Mouse (Mus musculus): ENCODE measurements at regions not wholly inside any gene's neighbourhood (a gene's known extent, or its start where the extent isn't known, plus 50 kb on each side); places are given as distances from the start of the nearest gene placed in this dataset.

GRCm38 (mm10) chr10:99473758-99474157 lies 210.7 kb downstream of the Dusp6 start:
- Histone ChIP-seq H3K27me3 (ENCODE audit: control insufficient read depth, insufficient read depth, low read depth, low read length) (no peaks in the 10 kb centered on the region), H3K4me3 (ENCODE audit: low read length) (no peak overlapping the region), H3K4me2 (ENCODE audit: low read depth, low read length) (no peak overlapping the region), H3K9ac (ENCODE audit: low read length) (no peak overlapping the region), H3K36me3 (ENCODE audit: control insufficient read depth, insufficient read depth, low read length) (no peaks in the 10 kb centered on the region), H3K27ac (ENCODE audit: low read length) (no peak overlapping the region), H3K9me3 (ENCODE audit: control insufficient read depth, low read length) (no peaks in the 10 kb centered on the region), H3K4me1 (replicated peaks; ENCODE audit: control insufficient read depth, insufficient read depth, low read length) (no peaks in the 10 kb centered on the region)
- no peak for ATAC-seq (ENCODE audit: low read depth)
- 83% methylated on average over 9 of the region's 9 CpGs for WGBS

GRCm38 (mm10) chr10:99474546-99474945 lies 211.5 kb downstream of the Dusp6 start:
- no peak overlapping the region for H3K4me3 ChIP-seq (ENCODE audit: low read length)
- no peak overlapping the region for H3K4me2 ChIP-seq (ENCODE audit: low read depth, low read length)
- no peak overlapping the region for H3K27ac ChIP-seq (ENCODE audit: low read length)
- H3K4me1 ChIP-seq (replicated peaks; ENCODE audit: control insufficient read depth, insufficient read depth, low read length): no peaks in the 10 kb centered on the region
- no peaks in the 10 kb centered on the region for H3K36me3 ChIP-seq (ENCODE audit: control insufficient read depth, insufficient read depth, low read length)
- H3K27me3 ChIP-seq (ENCODE audit: control insufficient read depth, insufficient read depth, low read depth, low read length): no peaks in the 10 kb centered on the region
- no peaks in the 10 kb centered on the region for H3K9me3 ChIP-seq (ENCODE audit: control insufficient read depth, low read length)
- WGBS: 78% methylated on average over 8 of the region's 8 CpGs
- H3K9ac ChIP-seq (ENCODE audit: low read length): no peak overlapping the region
- ATAC-seq (ENCODE audit: low read depth): no peak

GRCm38 (mm10) chr10:99476214-99476613 lies 213.2 kb downstream of the Dusp6 start:
- no peak overlapping the region for H3K4me2 ChIP-seq (ENCODE audit: low read depth, low read length)
- H3K4me1 ChIP-seq (replicated peaks; ENCODE audit: control insufficient read depth, insufficient read depth, low read length): no peaks in the 10 kb centered on the region
- H3K27ac ChIP-seq (ENCODE audit: low read length): no peak overlapping the region
- H3K4me3 ChIP-seq (ENCODE audit: low read length): no peak overlapping the region
- H3K9me3 ChIP-seq (ENCODE audit: control insufficient read depth, low read length): no peaks in the 10 kb centered on the region
- no peak for ATAC-seq (ENCODE audit: low read depth)
- H3K27me3 ChIP-seq (ENCODE audit: control insufficient read depth, insufficient read depth, low read depth, low read length): no peaks in the 10 kb centered on the region
- H3K36me3 ChIP-seq (ENCODE audit: control insufficient read depth, insufficient read depth, low read length): no peaks in the 10 kb centered on the region
- no peak overlapping the region for H3K9ac ChIP-seq (ENCODE audit: low read length)
- 65% methylated on average over 7 of the region's 7 CpGs for WGBS

- Histone ChIP-seq H3K4me2 (ENCODE audit: low read depth, low read length) (no peak overlapping the region), H3K4me1 (replicated peaks; ENCODE audit: control insufficient read depth, insufficient read depth, low read length) (no peaks in the 10 kb centered on the region), H3K27ac (ENCODE audit: low read length) (no peak overlapping the region), H3K9ac (ENCODE audit: low read length) (no peak overlapping the region), H3K36me3 (ENCODE audit: control insufficient read depth, insufficient read depth, low read length) (no peaks in the 10 kb centered on the region), H3K27me3 (ENCODE audit: control insufficient read depth, insufficient read depth, low read depth, low read length) (no peaks in the 10 kb centered on the region), H3K9me3 (ENCODE audit: control insufficient read depth, low read length) (no peaks in the 10 kb centered on the region), H3K4me3 (ENCODE audit: low read length) (no peak overlapping the region)
- ATAC-seq (ENCODE audit: low read depth): no peak
- 77% methylated on average over 7 of the region's 7 CpGs for WGBS
Observed at GRCm38 (mm10) chr10:99476776-99477175, 213.7 kb downstream of the Dusp6 start.

- no peak overlapping the region for H3K4me2 ChIP-seq (ENCODE audit: low read depth, low read length)
- ATAC-seq (ENCODE audit: low read depth): no peak
- no peaks in the 10 kb centered on the region for H3K4me1 ChIP-seq (replicated peaks; ENCODE audit: control insufficient read depth, insufficient read depth, low read length)
- H3K27ac ChIP-seq (ENCODE audit: low read length): no peak overlapping the region
- H3K9ac ChIP-seq (ENCODE audit: low read length): no peak overlapping the region
- H3K4me3 ChIP-seq (ENCODE audit: low read length): no peak overlapping the region
- no peaks in the 10 kb centered on the region for H3K27me3 ChIP-seq (ENCODE audit: control insufficient read depth, insufficient read depth, low read depth, low read length)
- 80% methylated on average over 4 of the region's 4 CpGs for WGBS
- H3K9me3 ChIP-seq (ENCODE audit: control insufficient read depth, low read length): no peaks in the 10 kb centered on the region
- no peaks in the 10 kb centered on the region for H3K36me3 ChIP-seq (ENCODE audit: control insufficient read depth, insufficient read depth, low read length)
Observed at GRCm38 (mm10) chr10:99480573-99480972, 217.5 kb downstream of the Dusp6 start.

GRCm38 (mm10) chr10:99482009-99482408 lies 219.0 kb downstream of the Dusp6 start:
- Histone ChIP-seq H3K36me3 (ENCODE audit: control insufficient read depth, insufficient read depth, low read length) (no peaks in the 10 kb centered on the region), H3K4me3 (ENCODE audit: low read length) (no peak overlapping the region), H3K27ac (ENCODE audit: low read length) (no peak overlapping the region), H3K27me3 (ENCODE audit: control insufficient read depth, insufficient read depth, low read depth, low read length) (no peaks in the 10 kb centered on the region), H3K9me3 (ENCODE audit: control insufficient read depth, low read length) (no peaks in the 10 kb centered on the region; the same call in 1 of the 2 replicates), H3K4me1 (replicated peaks; ENCODE audit: control insufficient read depth, insufficient read depth, low read length) (no peaks in the 10 kb centered on the region), H3K9ac (ENCODE audit: low read length) (no peak overlapping the region), H3K4me2 (ENCODE audit: low read depth, low read length) (no peak overlapping the region)
- WGBS: 86% methylated on average over 3 of the region's 3 CpGs
- ATAC-seq (ENCODE audit: low read depth): no peak

GRCm38 (mm10) chr10:99488195-99489080 lies 225.4 kb downstream of the Dusp6 start:
- no peak overlapping the region for H3K27ac ChIP-seq (ENCODE audit: low read length)
- no peak overlapping the region for H3K4me2 ChIP-seq (ENCODE audit: low read depth, low read length)
- H3K27me3 ChIP-seq (ENCODE audit: control insufficient read depth, insufficient read depth, low read depth, low read length): no peaks in the 10 kb centered on the region
- no peaks in the 10 kb centered on the region for H3K4me1 ChIP-seq (replicated peaks; ENCODE audit: control insufficient read depth, insufficient read depth, low read length)
- H3K36me3 ChIP-seq (ENCODE audit: control insufficient read depth, insufficient read depth, low read length): no peaks in the 10 kb centered on the region
- no peak for ATAC-seq (ENCODE audit: low read depth)
- no peaks in the 10 kb centered on the region; the same call in 1 of the 2 replicates for H3K9me3 ChIP-seq (ENCODE audit: control insufficient read depth, low read length)
- H3K9ac ChIP-seq (ENCODE audit: low read length): no peak overlapping the region
- no peak overlapping the region for H3K4me3 ChIP-seq (ENCODE audit: low read length)
- 83% methylated on average over 16 of the region's 16 CpGs for WGBS

- Histone ChIP-seq H3K4me2 (ENCODE audit: low read depth, low read length) (peak overlapping the region; percentile 36), H3K27me3 (ENCODE audit: control insufficient read depth, insufficient read depth, low read depth, low read length) (no peaks in the 10 kb centered on the region)
- ATAC-seq (ENCODE audit: low read depth): peak; percentile 62; the same call in 1 of the 2 replicates
Observed at GRCm38 (mm10) chr10:99511514-99512237, 247.8 kb downstream of the Csl start.

GRCm38 (mm10) chr10:99517944-99518343 lies 241.5 kb downstream of the Csl start:
- no peaks in the 10 kb centered on the region for H3K36me3 ChIP-seq (ENCODE audit: control insufficient read depth, insufficient read depth, low read length)
- no peak overlapping the region for H3K4me3 ChIP-seq (ENCODE audit: low read length)
- H3K4me2 ChIP-seq (ENCODE audit: low read depth, low read length): no peak overlapping the region
- H3K4me1 ChIP-seq (replicated peaks; ENCODE audit: control insufficient read depth, insufficient read depth, low read length): no peaks in the 10 kb centered on the region
- no peak overlapping the region for H3K9ac ChIP-seq (ENCODE audit: low read length)
- ATAC-seq (ENCODE audit: low read depth): no peak
- 0 out of 2 replicates have a peak, but pooled peaks cover under 1% of the 10 kb centered on the region for H3K9me3 ChIP-seq (ENCODE audit: control insufficient read depth, low read length)
- no peak overlapping the region for H3K27ac ChIP-seq (ENCODE audit: low read length)
- 81% methylated on average over 4 of the region's 4 CpGs for WGBS
- H3K27me3 ChIP-seq (ENCODE audit: control insufficient read depth, insufficient read depth, low read depth, low read length): no peaks in the 10 kb centered on the region

More at GRCm38 (mm10) chr10:99511514-99512237, 247.8 kb downstream of the Csl start:
- WGBS: 58% methylated on average over 17 of the region's 17 CpGs
- Histone ChIP-seq H3K9me3 (ENCODE audit: control insufficient read depth, low read length) (no peaks in the 10 kb centered on the region), H3K27ac (ENCODE audit: low read length) (no peak overlapping the region), H3K36me3 (ENCODE audit: control insufficient read depth, insufficient read depth, low read length) (no peaks in the 10 kb centered on the region), H3K9ac (ENCODE audit: low read length) (no peak overlapping the region), H3K4me3 (ENCODE audit: low read length) (no peak overlapping the region), H3K4me1 (replicated peaks; ENCODE audit: control insufficient read depth, insufficient read depth, low read length) (no peaks in the 10 kb centered on the region)

Data from lung, embryonic 16.5 days (tissue).